Mouse (Mus musculus) lung, postnatal 0 days (tissue): ENCODE measurements around the gene Yars.

Experiments
- CTCF ChIP-seq: IDR thresholded peaks from 2 replicates; pipeline ENCODE4 v1.5.1; 2016; ENCODE audit warnings: antibody characterized with exemption, mild to moderate bottlenecking
- EP300 ChIP-seq: IDR thresholded peaks from 2 replicates; pipeline ENCODE4 v1.6.1; 2016; ENCODE audit warnings: antibody characterized with exemption, mild to moderate bottlenecking, control low read depth

- TF ChIP-seq CTCF, result no peak
- no peak for TF ChIP-seq EP300
Measured at GRCm38 (mm10) chr4:129219198-129219597, 29.6 kb downstream of the Yars start.
